Mouse (Mus musculus) CH12.LX (cell line): Measurements from ENCODE around the gene Lhpp. TPM values are rescaled to one million over a fixed set of nuclear protein-coding genes. Genes with fewer than 3 reads are reported as not detected.

ENCODE experiments used
- DNase-seq: peaks from one replicate; pipeline ENCODE4 v3.0.0-alpha.2; 2013; ENCODE audit errors: extremely low read depth
- H3K27ac ChIP-seq: 2 replicates; pipeline ENCODE4 v1.5.1; 2012; ENCODE audit warnings: low read depth, mild to moderate bottlenecking, control low read depth, moderate library complexity; ENCODE audit not compliant: insufficient read depth
- H3K27me3 ChIP-seq: replicated peaks from 2 replicates; pipeline ENCODE3; 2012; ENCODE audit warnings: inconsistent platforms
- H3K36me3 ChIP-seq, 2 experiments: replicated peaks in 1 of 2; 2 replicates each; pipeline versions ENCODE3 to v1.6.1; 2012; ENCODE audit warnings: inconsistent platforms in 1 of 2, low read length in 1 of 2, mild to moderate bottlenecking in 1 of 2, mixed read lengths in 1 of 2, moderate library complexity in 1 of 2; ENCODE audit not compliant: control insufficient read depth in 1 of 2, insufficient read depth in 1 of 2
- H3K4me1 ChIP-seq, 2 experiments: 2 replicates each; pipeline ENCODE4 v1.6.1; 2012; ENCODE audit warnings: inconsistent platforms in 1 of 2, moderate library complexity in 1 of 2; ENCODE audit not compliant: insufficient read depth in 2 of 2, control insufficient read depth in 1 of 2
- H3K4me2 ChIP-seq: 2 replicates; pipeline ENCODE4 v1.6.1; 2012; ENCODE audit warnings: low read depth, mild to moderate bottlenecking, control low read depth; ENCODE audit not compliant: poor library complexity, insufficient read depth, severe bottlenecking
- H3K4me3 ChIP-seq, 3 experiments: fragments of 150-350 bp in 1 of 3; sonication (generic) in 1 of 3; replicated peaks in 1 of 3; 2 replicates each; pipeline versions ENCODE3 to v1.5.1; 2011 to 2012; ENCODE audit warnings: low read depth in 2 of 3, low read length in 2 of 3, mild to moderate bottlenecking in 2 of 3, moderate library complexity in 2 of 3, control low read depth in 1 of 3, improper control_type of control experiment in 1 of 3, inconsistent platforms in 1 of 3, mixed read lengths in 1 of 3; ENCODE audit not compliant: poor library complexity in 1 of 3
- H3K79me2 ChIP-seq: replicated peaks from 2 replicates; pipeline ENCODE4 v1.6.1; 2012; ENCODE audit warnings: mild to moderate bottlenecking, moderate library complexity; ENCODE audit not compliant: control insufficient read depth, poor library complexity, insufficient read depth, severe bottlenecking; ENCODE audit errors: extremely low read depth
- H3K9ac ChIP-seq: 2 replicates; pipeline ENCODE4 v1.6.1; 2012; ENCODE audit warnings: low read depth, mild to moderate bottlenecking, control low read depth, moderate library complexity; ENCODE audit not compliant: insufficient read depth
- H3K9me3 ChIP-seq: replicated peaks from 2 replicates; pipeline ENCODE3; 2012; ENCODE audit warnings: low read length, inconsistent platforms, mixed read lengths
- BHLHE40 ChIP-seq: IDR thresholded peaks from 2 replicates; pipeline ENCODE4 v1.6.1; 2011; ENCODE audit warnings: mild to moderate bottlenecking, low read depth, low read length, improper control_type of control experiment
- CTCF ChIP-seq, 2 experiments: IDR thresholded peaks in 1 of 2; conservative IDR thresholded peaks in 1 of 2; 2 replicates each; pipeline ENCODE4 v1.5.1; 2011 to 2012; ENCODE audit warnings: low read depth in 2 of 2, low read length in 2 of 2, improper control_type of control experiment in 1 of 2, inconsistent platforms in 1 of 2, mild to moderate bottlenecking in 1 of 2, moderate library complexity in 1 of 2
- E2F4 ChIP-seq: IDR thresholded peaks from 2 replicates; pipeline ENCODE4 v1.6.1; 2011; ENCODE audit warnings: low read depth, low read length, improper control_type of control experiment; ENCODE audit not compliant: insufficient replicate concordance
- HCFC1 ChIP-seq: IDR thresholded peaks from 2 replicates; pipeline ENCODE4 v1.6.1; 2012; ENCODE audit warnings: low read depth, mild to moderate bottlenecking, inconsistent platforms, low read length, improper control_type of control experiment
- MAX ChIP-seq: IDR thresholded peaks from 2 replicates; pipeline ENCODE4 v1.6.1; 2011; ENCODE audit warnings: low read length, improper control_type of control experiment
- MEF2A ChIP-seq: IDR thresholded peaks from 2 replicates; pipeline ENCODE4 v1.6.1; 2014; ENCODE audit warnings: low read depth, mild to moderate bottlenecking, inconsistent platforms, low read length, improper control_type of control experiment, borderline replicate concordance
- MXI1 ChIP-seq: IDR thresholded peaks from 2 replicates; pipeline ENCODE4 v1.6.1; 2011; ENCODE audit warnings: mild to moderate bottlenecking, low read depth, low read length, improper control_type of control experiment
- MYC ChIP-seq: IDR thresholded peaks from 2 replicates; pipeline ENCODE4 v1.6.1; 2011; ENCODE audit warnings: low read depth, mild to moderate bottlenecking, improper control_type of control experiment, low read length
- NELFE ChIP-seq: IDR thresholded peaks from 2 replicates; pipeline ENCODE4 v1.6.1; 2011; ENCODE audit warnings: low read depth, low read length, improper control_type of control experiment
- RAD21 ChIP-seq: IDR thresholded peaks from 2 replicates; pipeline ENCODE4 v1.6.1; 2011; ENCODE audit warnings: low read depth, mild to moderate bottlenecking, low read length, improper control_type of control experiment, moderate library complexity
- RCOR1 ChIP-seq: conservative IDR thresholded peaks from 2 replicates; pipeline ENCODE4 v1.6.1; 2012; ENCODE audit warnings: low read depth, mild to moderate bottlenecking, inconsistent platforms, low read length, improper control_type of control experiment
- TCF12 ChIP-seq: IDR thresholded peaks from 2 replicates; pipeline ENCODE4 v1.6.1; 2014; ENCODE audit warnings: low read depth, mild to moderate bottlenecking, inconsistent platforms, low read length, improper control_type of control experiment
- USF1 ChIP-seq: IDR thresholded peaks from 2 replicates; pipeline ENCODE4 v1.6.1; 2014; ENCODE audit warnings: low read depth, mild to moderate bottlenecking, inconsistent platforms, low read length, improper control_type of control experiment
- ZKSCAN1 ChIP-seq: IDR thresholded peaks from 2 replicates; pipeline ENCODE4 v1.6.1; 2012; ENCODE audit warnings: low read depth, inconsistent platforms, low read length, improper control_type of control experiment, borderline replicate concordance
- ZMIZ1 ChIP-seq: IDR thresholded peaks from 2 replicates; pipeline ENCODE4 v1.6.1; 2012; ENCODE audit warnings: low read depth, mild to moderate bottlenecking, inconsistent platforms, low read length, improper control_type of control experiment
- dilution Hi-C: fragments of 300-500 bp; cut with MboI; formaldehyde crosslinking; loops from 2 replicates; pipeline ENCODE4 v1.14.3; 2020; ENCODE audit warnings: low sequenced_read_pairs; ENCODE audit not compliant: extremely low pct_unique_long_range_greater_than_20kb, extremely low pct_ligation_motif_present
- in situ Hi-C: fragments of 300-500 bp; cut with MboI; formaldehyde crosslinking; loops from 3 replicates; pipeline ENCODE4 v1.14.3; 2019; ENCODE audit warnings: low sequenced_read_pairs, low pct_ligation_motif_present, low pct_unique_long_range_greater_than_20kb, mixed read lengths
- polyA plus RNA-seq: library from polyadenylated mRNA; unstranded; fragments of >175 nt; gene quantifications from 2 replicates; pipeline ENCODE4 v1.2.1, GENCODE M21; 2012; ENCODE audit warnings: low read depth; ENCODE audit not compliant: insufficient read length
- total RNA-seq, 2 experiments: library from RNA; depleted of rRNA; stranded (reverse); fragments of 300-350 nt in 1 of 2; fragments of >200 nt in 1 of 2; gene quantifications; 2 replicates each; pipeline ENCODE4 v1.2.3; 2012 to 2014

The Lhpp gene
- total and polyA plus RNA-seq, 3 experiments = 7.8 to 15.4 (median 14.6) TPM

DNA sequence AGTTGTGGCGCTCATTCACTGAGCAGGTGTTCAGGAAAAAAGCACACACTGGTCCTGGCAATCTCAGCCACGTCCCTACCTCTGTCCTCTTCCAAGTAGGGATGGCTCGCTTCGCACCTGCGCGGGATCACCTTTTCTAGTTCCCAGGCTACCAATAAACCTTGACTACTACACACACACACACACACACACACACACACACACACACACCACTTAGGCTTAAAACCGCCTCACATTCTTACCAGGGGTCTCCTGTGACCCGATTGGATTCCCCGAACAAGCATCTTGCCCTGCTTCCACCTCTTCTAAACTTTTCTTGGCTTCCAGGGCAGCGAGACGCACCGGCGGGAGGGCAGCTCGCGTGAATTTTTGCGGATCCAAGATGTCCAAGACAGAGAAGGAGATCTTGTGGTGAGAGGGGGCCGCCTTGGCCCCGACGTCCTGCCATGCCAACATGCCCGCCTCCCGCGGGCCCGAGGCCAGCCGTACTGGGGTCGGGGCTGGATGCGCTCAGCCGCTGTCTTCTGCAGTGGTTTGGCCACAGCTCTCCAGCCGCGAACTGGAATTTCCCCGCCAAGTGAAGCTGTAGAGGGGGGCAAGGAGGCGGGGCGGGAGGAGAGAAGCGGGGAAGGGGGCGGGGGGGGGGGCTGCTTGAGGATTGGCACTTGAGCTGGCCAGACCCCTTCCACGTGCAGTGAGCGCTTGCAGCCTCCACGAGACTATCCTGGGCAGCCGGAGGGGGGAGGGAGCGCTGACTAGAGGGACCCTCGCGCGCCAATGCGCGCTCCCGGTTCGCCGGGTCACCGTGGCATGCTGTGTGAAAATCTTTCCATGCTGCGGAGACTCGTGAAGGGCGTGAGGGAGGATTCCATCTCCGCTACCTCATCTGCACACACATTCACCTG, 11.1 kb upstream of the Lhpp start, which contains the start of gene Nkx1-2:
Gene Nkx1-2 (minus strand): TSS at position 567 of the 905 bp plus-strand sequence.
- Histone ChIP-seq H3K9ac (no peak within 1 kb of the TSS), H3K79me2 (no peaks in the 10 kb centered on the region), H3K36me3 (no peaks in the 10 kb centered on the region), H3K9me3 (peaks cover 6% of the 10 kb centered on the region), H3K4me2 (peak within 1 kb of the TSS; percentile 98), H3K27ac (no peak within 1 kb of the TSS), H3K4me3 (peak within 1 kb of the TSS in 2 of 3 experiments; percentile 39 to 47), H3K4me1 (peaks cover 0 to 13% of the 10 kb centered on the region in 2 experiments; a peak in 2 of 4 replicates), H3K27me3 (peaks cover 79% of the 10 kb centered on the region)
- dilution Hi-C loops = no loop called here
- in situ Hi-C loops = no loop called here
- TF ChIP-seq RAD21 = no peak
- no peak for TF ChIP-seq ZKSCAN1
- TF ChIP-seq MAX = peak; percentile 28; the same call in 1 of the 2 replicates
- peak; percentile 30; the same call in 1 of the 2 replicates for TF ChIP-seq BHLHE40
- TF ChIP-seq MEF2A = no peak
- no peak for TF ChIP-seq MYC
- TF ChIP-seq TCF12 = no peak
- DNase-seq = no peak

DNA sequence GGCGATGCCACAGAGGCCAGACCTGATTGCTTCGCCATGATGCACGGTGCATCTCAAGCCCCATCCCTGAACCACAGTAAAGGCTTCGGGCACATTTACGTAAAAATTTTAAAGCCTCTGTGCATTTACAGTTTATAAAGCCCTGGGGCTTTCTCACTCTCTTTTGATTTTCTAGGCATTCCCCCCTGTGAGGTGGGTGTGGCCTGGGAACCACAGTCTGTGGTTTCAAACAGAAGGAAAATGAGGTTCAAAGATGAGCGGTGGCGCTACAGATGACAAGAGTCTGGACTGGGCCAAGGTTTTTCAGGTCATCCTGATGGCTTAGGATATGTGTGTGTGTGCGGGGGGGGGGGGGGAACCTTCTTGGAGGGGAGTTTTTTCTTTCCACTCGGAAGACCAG, 10.4 kb upstream of the Lhpp start:
- in situ Hi-C loops (no loop called here), dilution Hi-C loops (no loop called here)
- peaks cover 0 to 13% of the 10 kb centered on the region in 2 experiments; a peak in 2 of 4 replicates for H3K4me1 ChIP-seq
- H3K27ac ChIP-seq = no peak overlapping the region
- DNase-seq = no peak
- TF ChIP-seq NELFE = no peak
- no peak for TF ChIP-seq RAD21
- no peak for TF ChIP-seq BHLHE40
- no peak for TF ChIP-seq MXI1
- no peak for TF ChIP-seq E2F4
- TF ChIP-seq CTCF (conservative IDR thresholded peaks at IDR 0.05 in 1 of 2, IDR thresholded peaks at IDR 0.05 in 1 of 2; ENCODE audit: low read depth in 2 of 2, low read length in 2 of 2) = no peak
- no peak for TF ChIP-seq RCOR1
- no peak for TF ChIP-seq USF1
- no peak for TF ChIP-seq HCFC1
- TF ChIP-seq ZMIZ1 = no peak
- peak overlapping the region in 2 of 3 experiments; percentile 39 to 47 for H3K4me3 ChIP-seq
- H3K27me3 ChIP-seq = peaks cover 84% of the 10 kb centered on the region
- peaks cover 6% of the 10 kb centered on the region for H3K9me3 ChIP-seq
- H3K36me3 ChIP-seq = no peaks in the 10 kb centered on the region
- H3K4me2 ChIP-seq = peak overlapping the region; percentile 98
- no peak overlapping the region for H3K9ac ChIP-seq
- no peaks in the 10 kb centered on the region for H3K79me2 ChIP-seq
